Mouse (Mus musculus) A20 (cell line): ENCODE data around the gene Pgr.

ENCODE experiments used
- DNase-seq: peaks from one replicate; pipeline ENCODE4 v3.0.0-alpha.2; 2011; ENCODE audit warnings: low read depth, low spot score

The Pgr gene

GRCm38 (mm10) chr9:8899616-8900202 is at the start of gene Pgr:
Gene Pgr, plus strand, starts transcription at chr9:8899833.
- no peak for DNase-seq

- DNase-seq = no peak
Measured at GRCm38 (mm10) chr9:8857455-8857854, 42.2 kb upstream of the Pgr start.

- DNase-seq = no peak
Measured at GRCm38 (mm10) chr9:8868511-8868910, 31.1 kb upstream of the Pgr start.

DNA sequence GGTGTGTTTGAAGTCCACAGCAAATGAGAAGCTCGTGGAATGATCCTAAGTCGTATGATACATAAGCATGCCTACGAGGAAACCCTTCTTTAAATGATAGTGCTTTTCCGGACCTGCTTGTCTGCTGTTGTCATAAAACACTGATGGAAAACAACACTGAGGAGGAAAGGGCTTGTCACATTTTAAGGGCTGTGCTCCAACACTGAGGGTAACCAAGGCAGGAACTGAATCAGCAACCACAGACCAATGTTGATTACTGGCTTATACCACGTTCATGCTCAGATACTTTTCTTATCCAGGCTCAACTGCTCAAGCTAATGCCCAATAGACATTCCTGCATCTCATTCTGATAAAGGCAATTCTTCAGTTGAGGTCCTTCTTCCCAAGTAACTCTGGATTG is 4.4 kb upstream of the Pgr start:
- no peak for DNase-seq

GRCm38 (mm10) chr9:8900203-8901012 is 775 bp downstream of the Pgr start:
- no peak for DNase-seq

- no peak for DNase-seq
Measured at GRCm38 (mm10) chr9:8901013-8901646, 1.5 kb downstream of the Pgr start.

DNA sequence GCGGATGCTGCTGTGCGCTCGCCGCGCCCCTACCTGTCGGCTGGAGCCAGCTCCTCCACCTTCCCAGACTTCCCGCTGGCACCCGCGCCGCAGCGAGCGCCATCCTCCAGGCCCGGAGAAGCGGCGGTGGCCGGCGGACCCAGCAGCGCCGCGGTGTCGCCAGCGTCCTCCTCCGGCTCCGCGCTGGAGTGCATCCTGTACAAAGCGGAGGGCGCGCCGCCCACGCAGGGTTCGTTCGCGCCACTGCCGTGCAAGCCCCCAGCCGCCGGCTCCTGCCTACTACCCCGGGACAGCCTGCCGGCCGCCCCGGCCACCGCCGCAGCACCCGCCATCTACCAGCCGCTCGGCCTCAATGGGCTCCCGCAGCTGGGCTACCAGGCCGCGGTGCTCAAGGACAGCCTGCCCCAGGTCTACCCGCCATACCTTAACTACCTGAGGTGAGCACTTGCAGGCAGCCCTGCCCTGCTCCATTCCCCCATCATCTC is 2.1 kb downstream of the Pgr start:
- no peak for DNase-seq

GRCm38 (mm10) chr9:8902277-8902676 is 2.6 kb downstream of the Pgr start:
- no peak for DNase-seq

DNA sequence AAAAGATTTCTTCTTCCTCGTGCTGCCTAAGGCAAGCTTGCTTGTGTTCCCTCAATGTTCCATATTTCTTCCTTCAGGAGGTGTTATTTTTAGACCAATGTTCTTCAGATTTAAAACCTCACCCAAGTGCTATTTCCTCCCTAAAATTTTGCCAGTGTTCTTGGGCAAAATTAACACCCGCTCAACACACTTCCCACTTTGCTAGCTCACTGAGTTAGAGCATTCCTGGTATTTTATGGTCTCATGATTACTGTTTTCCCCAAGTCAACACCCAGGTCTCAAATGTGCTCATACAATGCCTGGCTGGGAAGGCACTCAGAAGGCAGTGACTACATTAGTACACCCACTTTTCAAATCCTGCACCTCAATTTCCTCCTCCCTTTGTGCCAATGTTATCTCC is 27.9 kb downstream of the Pgr start:
- DNase-seq = no peak

- no peak for DNase-seq
Measured at GRCm38 (mm10) chr9:8937753-8938152, 38.1 kb downstream of the Pgr start.

- no peak for DNase-seq
Measured at GRCm38 (mm10) chr9:8953306-8953705, 53.7 kb downstream of the Pgr start.

DNA sequence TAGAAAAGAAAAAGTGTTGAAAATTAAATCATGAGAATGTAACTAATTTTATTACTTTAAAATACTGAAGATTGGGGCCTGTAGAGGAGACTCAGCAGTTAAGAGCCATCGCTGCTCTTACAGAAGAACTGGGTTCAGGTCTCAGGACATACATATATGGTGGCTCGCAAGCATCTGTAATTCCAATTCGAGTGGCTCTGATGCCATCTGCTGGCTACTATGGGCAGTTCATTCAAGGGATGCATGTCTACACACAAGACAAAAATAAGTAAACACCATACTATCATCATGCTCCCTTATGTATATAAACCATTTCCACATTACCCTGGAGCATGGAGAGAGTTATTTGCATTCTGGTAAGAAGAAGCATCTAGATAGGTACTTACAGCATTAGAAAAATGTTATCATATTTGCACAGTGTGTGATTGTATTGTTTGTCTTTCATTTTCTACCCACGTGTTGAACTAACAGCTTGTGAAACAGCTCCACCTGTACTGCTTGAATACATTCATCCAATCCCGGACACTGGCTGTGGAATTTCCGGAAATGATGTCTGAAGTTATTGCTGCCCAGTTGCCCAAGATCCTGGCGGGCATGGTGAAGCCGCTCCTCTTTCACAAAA is 65.0 kb downstream of the Pgr start:
- DNase-seq = peak; percentile 28

DNA sequence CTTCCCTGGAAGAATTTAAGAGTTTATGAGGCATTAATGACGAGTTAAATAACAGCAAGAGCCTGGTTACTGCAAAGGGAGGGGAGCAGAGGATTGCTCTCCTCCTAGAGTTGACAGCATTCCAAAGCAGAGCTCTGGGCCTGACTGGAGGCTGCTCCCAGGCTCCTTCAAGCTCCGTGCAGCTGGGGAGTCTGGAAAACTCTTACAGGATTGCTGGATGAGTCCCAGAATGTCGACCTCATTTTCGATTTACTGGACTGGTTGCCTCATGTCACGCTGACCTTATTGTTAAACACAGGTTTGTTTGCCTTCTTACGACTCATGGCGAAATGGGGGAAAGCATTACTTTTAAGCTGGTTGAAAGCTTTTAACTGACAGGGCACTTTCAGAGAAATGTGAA is 70.6 kb downstream of the Pgr start:
- DNase-seq = no peak

GRCm38 (mm10) chr9:8971491-8971890 is 71.9 kb downstream of the Pgr start, which contains the start of gene Gm16485:
Gene Gm16485, plus strand, starts transcription at chr9:8971791.
- DNase-seq = no peak

DNA sequence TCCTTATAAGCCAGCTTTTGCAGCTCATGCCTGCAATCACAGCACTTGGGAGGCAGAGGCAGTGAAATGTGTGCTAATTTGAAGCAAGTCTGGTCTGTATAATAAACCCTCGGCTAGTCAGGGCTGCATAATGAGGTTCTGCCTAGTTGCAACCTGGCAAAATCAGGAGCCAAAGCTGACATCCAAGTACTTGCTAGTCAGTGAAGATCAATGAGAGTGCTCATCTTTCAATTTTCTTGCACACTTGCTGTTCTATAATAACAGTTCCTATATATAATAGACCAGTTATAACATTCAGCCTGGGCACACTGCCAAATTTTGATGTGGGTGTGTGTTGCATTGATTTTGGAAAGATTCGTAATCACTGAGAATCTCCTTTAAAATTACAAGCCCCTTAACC is 78.1 kb downstream of the Pgr start:
- DNase-seq = no peak

- no peak for DNase-seq
Measured at GRCm38 (mm10) chr9:8982315-8982714, 82.7 kb downstream of the Pgr start.

- no peak for DNase-seq
Measured at GRCm38 (mm10) chr9:8996494-8996893, 96.9 kb downstream of the Pgr start.

DNA sequence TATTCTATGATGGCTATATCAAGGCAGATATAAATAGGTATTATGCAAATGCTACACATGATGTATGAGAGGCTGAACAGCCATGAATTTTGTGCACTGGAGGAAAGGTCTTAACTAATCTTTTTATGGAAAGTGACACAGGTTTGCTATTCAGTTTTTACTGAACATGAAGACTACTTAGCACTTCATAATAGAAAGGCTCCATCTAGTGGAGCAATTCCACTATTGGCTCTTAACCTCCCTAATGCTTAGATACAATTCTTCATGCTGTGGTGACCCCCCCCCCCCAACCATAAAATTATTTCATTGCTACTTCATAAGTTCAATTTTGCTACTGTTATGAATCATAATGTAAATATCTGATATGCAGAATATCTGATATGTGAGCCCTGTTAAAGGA is 101.5 kb downstream of the Pgr start:
- peak; percentile 1 for DNase-seq

GRCm38 (mm10) chr9:9015108-9015507 is 115.5 kb downstream of the Pgr start:
- DNase-seq = no peak
